Mouse (Mus musculus): ENCODE results near the gene Erap1. TPM values are rescaled to one million over a fixed set of nuclear protein-coding genes. Genes with fewer than 3 reads are reported as not detected.
A peak's percentile ranks its signal among the peaks of the same experiment; 100 is the strongest.
"Not testable (repeated sequence)": the region's sequence is repeated elsewhere in the genome, so short reads cannot be mapped to it uniquely, and the experiment has no call there.

The Erap1 gene
- total RNA-seq (2014; fragmentation: Nextera tagmentation) (53.1 and 68.9 TPM in 2 replicates), total RNA-seq (2017) (159 and 263 TPM in 2 replicates)

- peak; percentile 66 for ATAC-seq (replicated peaks; ENCODE audit: poor library complexity, severe bottlenecking)
These were observed at the start of gene Erap1 for GRCm38 (mm10) chr13:74638793-74639711. Gene Erap1, plus strand, starts transcription at chr13:74639568.

- 0 out of 2 replicates have a peak, but pooled peaks have one; percentile 17 for ATAC-seq (replicated peaks; ENCODE audit: poor library complexity, severe bottlenecking)
These were observed 48.0 kb upstream of the Erap1 start for GRCm38 (mm10) chr13:74591401-74591821.

DNA sequence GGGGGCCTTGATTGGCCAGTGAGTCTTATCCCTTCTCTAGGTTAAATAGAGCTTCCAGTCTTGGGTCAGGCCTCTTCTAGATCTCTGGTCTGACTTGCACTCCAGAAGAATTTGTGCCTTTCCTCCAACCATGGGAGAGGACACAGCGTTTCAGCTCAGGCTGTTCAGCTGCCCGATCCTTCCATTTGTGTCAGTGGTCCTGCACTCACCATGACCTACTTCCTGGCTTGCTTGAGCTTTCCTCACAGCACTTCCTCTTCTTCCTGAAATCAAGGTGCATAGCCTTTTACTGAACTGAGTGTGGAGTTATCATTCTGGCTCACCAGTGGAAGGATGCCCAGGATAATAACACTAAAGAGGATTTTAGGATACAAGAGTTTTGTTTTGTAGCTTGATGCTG, 47.5 kb upstream of the Erap1 start:
- not testable (repeated sequence) for ATAC-seq (replicated peaks; ENCODE audit: poor library complexity, severe bottlenecking)

DNA sequence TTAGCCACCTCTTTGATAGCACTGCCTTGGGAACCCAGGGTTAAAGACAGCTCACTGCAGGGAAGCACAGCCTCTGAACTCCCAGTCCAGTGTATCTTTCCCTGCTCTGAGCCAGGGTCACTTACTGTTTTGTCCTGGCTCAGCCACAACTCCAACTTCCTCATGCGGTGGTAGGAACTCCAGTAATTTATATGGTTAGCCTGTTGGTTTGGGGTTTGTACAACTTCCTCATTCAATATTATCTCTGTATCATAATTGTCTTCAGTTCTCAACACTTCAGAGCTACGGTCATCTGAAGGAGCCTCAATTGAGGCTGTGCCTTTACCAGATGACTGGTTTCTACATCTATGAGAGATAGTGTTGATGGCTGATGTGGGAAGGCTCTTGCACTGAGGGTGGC, 42.3 kb upstream of the Erap1 start:
- ATAC-seq (replicated peaks; ENCODE audit: poor library complexity, severe bottlenecking) = peak; percentile 97

DNA sequence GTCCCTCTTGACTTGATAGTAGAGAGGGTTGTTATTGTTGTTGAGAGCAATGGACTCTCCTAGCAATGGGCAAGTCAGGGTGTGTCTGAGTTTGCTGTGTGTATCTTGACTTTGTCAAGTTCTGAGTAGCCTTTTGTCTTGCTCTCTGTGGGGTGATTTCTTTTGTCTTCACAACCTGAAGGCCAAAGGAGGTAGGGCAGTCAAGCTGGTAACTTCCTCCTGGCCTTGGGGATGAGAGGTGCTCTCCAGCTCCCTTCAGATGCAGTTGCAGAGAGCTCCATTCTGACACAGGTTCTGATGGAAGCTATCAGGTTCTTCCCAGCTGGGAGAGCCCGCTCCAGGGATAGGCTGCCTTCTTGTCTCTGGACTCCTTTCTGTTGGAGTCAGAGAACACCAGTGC, 37.6 kb upstream of the Erap1 start:
- ATAC-seq (replicated peaks; ENCODE audit: poor library complexity, severe bottlenecking) = not testable (repeated sequence)

DNA sequence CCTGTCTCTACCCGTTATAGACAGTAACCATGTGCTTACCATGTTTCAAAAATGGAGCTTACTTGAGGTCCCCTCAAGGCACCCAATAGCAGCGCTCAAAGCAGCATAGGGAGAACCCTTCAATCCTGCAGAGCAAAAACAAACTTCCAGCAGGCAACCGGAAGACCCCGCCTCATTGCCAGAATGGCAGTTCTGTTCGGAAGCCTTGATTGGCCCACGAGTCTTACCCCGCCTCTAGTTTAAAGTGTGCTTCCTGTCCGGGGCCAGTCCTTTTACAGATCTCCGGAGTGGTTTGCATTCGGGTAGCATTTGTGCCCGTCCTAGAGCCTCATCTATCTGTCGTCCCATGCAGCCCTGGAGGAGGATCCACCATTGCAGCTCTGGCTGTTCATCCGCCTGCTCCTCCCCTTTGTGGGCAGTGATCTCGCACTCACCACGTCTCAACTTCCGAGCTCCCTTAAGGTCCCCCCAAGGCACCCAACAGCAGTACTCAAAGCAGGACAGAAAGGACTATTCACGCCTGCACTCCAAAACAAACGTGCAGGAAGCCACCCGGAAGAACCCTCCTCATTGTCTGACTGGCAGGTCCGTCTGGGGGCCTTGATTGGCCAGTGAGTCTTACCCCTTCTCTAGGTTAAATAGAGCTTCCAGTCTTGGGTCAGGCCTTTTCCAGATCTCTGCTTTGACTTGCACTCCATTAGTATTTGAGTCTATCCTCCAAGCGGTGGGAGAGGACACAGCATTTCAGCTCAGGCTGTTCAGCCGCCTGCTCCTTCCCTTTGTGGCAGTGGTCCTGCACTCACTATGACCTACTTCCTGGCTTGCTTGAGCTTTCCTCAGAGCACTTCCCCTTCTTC, 22.0 kb upstream of the Erap1 start:
- ATAC-seq (replicated peaks; ENCODE audit: poor library complexity, severe bottlenecking) = peak; percentile 96

GRCm38 (mm10) chr13:74632327-74632726, 7.0 kb upstream of the Erap1 start:
- ATAC-seq (replicated peaks; ENCODE audit: poor library complexity, severe bottlenecking) = no peak

DNA sequence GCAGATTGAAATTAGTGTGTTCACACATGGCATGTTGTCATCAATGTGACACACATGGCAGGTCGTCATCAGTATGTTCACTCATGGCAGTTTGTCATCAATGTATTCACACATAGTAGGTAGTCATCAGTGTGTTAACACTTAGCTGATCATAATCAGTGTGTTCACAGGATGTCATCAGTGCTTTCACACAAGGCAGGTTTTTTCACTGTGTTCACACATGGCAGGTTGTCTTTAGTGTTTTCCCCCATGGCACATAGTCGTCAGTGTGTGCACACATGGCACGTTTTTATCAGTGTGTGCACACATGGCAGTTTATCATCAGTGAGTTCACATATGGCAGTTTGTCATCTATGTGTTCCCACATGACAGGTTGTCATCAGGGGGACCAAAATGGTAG, 6.5 kb upstream of the Erap1 start:
- no peak for ATAC-seq (replicated peaks; ENCODE audit: poor library complexity, severe bottlenecking)

- peak; percentile 89 for ATAC-seq (replicated peaks; ENCODE audit: poor library complexity, severe bottlenecking)
These were observed 549 bp downstream of the Erap1 start for GRCm38 (mm10) chr13:74639712-74640522.

- not testable (repeated sequence) for ATAC-seq (replicated peaks; ENCODE audit: poor library complexity, severe bottlenecking)
These were observed 1.2 kb downstream of the Erap1 start for GRCm38 (mm10) chr13:74640523-74640920.

- no peak for ATAC-seq (replicated peaks; ENCODE audit: poor library complexity, severe bottlenecking)
These were observed 56.3 kb downstream of the Erap1 start for GRCm38 (mm10) chr13:74695497-74696193.

DNA sequence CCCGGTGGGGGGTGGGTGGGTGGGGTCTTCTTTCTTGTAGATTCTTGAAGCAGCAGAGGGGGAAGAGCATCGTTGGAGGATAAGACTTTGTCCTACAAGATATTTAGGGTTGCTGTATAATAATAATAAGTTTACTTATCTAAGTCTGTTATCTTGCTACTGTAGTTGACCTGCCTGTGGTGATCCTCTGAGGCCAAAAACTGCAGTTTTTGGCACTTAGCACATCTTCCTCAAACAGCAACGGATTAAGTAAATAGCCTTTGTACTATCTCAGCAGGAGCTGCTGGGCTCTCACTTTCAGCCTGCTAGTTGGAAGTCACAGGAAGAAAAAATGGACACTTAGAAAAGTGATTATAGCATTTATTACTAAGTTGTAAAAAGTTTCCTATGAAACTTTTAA, 56.9 kb downstream of the Erap1 start:
- ATAC-seq (replicated peaks; ENCODE audit: poor library complexity, severe bottlenecking) = no peak

- ATAC-seq (replicated peaks; ENCODE audit: poor library complexity, severe bottlenecking) = no peak
These were observed 79.6 kb downstream of the Erap1 start for GRCm38 (mm10) chr13:74719002-74719401.

DNA sequence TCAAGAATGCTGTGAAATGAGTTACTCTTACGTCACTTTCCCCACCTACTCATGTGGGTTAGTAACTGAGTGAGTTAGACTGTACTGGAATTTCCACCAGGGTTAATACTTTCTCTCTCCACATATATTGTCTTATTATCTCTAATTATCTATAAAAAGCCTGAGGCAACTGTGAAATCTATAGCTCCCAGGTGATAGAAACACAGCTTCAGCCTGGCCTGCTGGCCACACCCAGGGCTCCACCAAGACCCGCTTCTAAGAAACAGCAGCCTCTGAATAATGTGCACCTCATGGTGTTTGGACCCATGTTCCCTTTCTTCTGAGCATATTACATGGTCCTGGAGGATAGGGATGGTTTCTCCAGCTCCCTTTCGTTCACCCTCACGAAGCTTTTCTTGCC, 94.4 kb downstream of the Erap1 start:
- no peak for ATAC-seq (replicated peaks; ENCODE audit: poor library complexity, severe bottlenecking)

DNA sequence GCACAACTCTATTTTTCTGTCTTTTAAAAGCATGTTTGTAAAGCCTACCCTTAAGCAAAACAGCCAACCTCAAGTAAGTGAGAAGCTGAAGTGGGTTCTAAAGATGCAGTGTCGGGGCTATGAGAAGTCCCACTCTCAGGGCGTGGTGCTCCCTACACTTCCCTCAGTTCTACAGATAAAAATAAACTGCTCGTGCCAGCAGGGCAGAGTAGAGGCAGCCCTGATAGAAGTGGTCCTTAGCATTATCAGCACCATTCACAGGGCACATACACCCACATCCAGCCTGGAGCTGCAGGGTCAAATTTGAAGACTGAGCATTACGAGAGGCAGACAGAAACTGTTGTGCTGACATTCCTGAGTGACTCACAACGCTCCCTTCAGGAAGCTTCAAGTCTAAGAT, 96.5 kb downstream of the Erap1 start:
- no peak for ATAC-seq (replicated peaks; ENCODE audit: poor library complexity, severe bottlenecking)

DNA sequence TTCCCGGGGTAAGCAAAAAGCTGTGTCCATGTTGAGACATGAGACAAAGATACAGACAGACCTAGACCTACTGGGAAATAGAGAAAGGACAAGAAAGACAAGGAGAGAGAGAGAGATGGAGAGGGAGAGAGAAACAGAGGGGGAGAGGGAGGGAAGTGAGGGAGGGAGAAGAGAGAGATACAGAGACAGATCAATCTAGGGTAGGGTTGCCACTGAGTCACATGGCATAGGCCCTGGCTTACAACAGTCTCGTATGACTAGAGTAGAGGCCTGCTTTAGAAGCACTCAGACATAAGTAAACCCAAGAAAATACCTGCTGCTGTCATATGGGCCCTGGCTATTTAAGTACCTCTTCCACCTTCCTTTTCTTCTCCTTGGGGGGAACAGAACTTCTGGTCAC, 97.0 kb downstream of the Erap1 start:
- no peak for ATAC-seq (replicated peaks; ENCODE audit: poor library complexity, severe bottlenecking)
